Mouse (Mus musculus) naive thymus-derived CD4-positive, alpha-beta T cell, adult 2 months (primary cell): ENCODE measurements around the gene Emc10.

Experiments used
- DNase-seq: peaks from one replicate; pipeline ENCODE4 v3.0.0-alpha.2; 2011; ENCODE audit warnings: low read depth

Gene Emc10

DNA sequence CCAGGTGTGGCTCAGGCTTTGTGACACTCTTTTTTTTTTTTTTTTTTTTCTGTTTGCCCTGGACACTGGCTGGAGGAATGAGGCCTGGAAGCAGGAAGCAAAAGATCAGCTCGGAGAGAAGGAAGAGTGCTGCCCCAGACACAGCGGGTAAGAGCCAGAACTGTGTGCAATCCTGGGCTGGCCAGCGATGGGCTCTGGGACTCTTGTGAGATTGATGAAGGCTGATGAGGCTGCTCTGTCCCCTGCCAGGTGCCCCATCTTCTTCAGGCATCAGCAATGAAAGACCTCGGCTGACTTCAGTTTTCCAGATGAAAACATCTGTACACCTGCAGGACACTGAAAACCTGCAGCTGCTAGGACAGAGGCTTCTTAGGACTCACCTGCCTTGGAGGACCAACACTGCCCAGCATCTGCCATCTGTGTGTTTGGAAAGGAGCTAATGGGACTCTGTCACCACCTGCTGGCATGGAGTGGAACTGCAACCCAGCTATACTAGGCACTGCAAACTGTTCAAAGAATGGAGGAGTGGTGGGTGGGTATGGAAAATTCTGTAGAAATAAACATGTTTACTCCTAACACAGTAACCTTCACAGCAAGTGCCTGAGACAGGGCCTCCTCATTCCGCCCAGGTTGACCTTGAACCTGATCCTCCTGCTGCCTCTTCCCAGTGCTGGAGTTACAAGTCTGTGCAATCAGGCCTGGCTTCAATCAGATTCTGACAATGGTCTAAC, 11.3 kb downstream of the Emc10 start:
- DNase-seq = peak; percentile 89

DNA sequence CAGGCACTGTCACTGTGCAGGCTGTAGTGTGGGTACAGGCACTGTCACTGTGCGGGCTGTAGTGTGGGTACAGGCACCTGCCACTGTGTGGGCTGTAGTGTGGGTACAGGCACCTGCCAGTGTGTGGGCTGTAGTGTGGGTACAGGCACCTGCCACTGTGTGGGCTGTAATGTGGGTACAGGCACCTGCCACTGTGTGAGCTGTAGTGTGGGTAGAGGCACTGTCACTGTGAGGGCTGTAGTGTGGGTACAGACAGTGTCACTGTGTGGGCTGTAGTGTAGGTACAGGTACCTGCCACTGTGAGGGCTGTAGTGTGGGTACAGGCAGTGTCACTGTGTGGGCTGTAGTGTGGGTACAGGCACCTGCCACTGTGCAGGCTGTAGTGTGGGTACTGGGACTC, 12.2 kb downstream of the Emc10 start:
- no peak for DNase-seq

DNA sequence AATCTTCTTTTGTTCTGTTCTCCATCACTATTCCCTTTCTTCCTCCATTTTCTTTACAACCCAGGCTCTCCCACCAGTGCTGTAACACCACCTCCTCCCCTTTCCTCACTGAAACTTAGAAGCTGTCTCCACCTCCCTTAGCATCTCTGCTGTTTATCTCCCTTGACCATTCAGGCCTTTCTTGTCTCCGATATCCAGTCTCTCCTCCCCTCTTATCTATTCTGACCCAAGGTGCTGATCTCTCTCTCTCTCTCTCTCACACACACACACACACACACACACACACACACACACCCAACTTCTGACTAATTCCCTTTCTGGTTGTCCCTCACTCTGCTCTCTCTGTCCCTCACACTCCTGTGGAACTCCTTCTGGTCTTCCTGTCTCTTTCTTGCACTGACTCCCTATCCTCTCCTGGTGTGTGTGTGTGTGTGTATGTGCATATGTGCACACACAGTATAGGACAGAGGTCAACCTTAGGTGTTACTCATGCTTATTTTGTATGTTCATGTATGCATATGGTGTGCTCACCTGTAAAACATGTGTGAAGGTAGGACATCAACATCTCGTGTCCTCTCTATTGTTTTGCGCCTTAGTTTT, 13.4 kb downstream of the Emc10 start:
- DNase-seq = no peak

DNA sequence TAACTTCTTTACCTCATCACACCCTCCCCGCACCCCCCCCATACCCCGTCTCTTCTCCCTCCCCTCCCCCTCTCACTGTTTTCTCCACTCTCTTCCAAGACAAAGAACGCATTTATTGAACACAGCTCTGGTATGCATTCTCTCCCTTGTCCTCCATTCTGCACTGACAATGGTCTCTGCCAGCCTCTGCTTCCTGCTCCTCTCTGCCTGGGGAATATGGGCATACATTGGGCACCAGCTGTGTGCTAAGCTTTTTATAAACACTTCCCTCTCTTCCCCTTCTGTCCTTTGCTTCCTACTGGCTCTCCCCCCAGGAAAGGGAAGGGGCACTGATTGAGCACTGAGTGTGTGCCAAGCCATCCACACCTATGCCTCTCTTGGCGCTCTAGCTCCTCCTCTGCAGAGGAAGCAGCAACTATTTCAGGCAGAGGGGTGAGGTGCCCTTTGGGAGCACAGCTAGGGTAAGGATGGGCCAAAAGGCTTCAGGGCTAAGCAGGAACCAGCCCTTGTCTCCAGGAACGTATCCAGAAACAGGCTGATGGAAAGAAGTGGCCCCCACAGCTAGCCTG, 21.2 kb downstream of the Emc10 start:
- no peak for DNase-seq

DNA sequence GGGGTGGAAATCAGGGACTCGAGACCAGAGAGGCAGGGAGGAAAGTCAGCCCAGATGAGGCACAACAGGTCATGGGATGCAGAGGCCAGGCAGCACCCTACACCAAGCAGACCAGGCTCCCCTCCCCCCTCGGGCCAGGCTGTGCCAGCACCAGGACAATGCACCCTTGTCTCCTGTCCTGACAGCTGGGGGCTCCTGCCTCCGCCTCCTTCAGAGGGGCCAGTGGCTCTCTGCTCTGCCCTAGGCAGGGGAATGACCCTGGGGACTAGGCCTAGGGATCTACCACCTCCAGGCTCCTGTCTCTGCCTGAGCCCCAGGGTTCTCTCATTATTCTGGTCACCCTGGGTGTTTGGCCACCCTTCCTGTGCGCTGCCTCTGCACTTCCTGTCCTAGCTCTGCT, 21.9 kb downstream of the Emc10 start:
- no peak for DNase-seq

DNA sequence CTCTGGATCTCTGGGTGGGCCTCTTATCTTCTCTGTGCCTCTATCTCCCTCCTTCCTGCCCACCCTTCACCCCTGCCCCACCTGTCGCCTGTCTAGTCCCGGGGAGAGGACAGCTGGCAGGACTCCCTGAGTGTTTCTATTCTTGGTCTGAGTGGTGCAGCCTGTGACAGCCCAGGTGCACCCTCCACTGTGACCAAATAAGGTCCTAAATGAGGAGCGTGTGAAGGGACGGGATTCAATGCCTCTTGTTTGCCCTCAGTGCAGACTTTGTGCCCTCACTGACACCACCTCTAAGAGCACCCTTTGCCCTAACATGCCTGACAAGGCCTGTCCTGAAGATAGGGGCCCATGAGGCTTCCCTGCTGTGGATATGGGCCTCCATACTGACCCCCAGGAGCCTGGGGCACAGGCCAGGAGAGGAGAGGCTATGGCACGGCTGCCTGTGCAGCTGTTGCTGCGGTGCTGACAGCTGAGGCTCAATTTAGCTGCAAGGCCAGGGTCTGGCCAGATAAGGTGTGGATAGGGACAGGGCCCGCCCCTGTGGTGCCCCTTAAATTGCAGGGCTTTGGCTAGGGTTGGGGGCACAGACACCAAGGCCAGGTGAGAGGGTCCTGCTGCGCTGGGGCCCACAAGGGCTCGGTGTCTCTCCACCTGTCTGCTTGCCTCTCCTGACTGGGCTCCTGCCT, 23.2 kb downstream of the Emc10 start:
- DNase-seq = no peak

DNA sequence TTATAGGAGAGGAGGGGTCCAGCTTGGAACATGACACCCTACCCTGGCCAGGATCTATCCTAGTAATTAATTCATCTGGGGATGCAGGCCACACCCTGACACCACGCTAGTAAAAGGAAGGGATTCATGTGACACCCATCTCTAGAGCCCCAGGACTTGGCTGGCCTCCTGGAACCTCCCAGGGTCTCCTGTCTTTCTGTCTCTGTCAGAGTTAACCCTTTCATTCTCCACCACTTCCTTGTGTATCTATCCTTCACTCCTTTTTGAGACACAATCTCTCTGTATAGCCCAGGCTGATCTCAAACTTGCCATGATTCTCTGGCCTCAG, 23.8 kb downstream of the Emc10 start:
- DNase-seq = no peak

DNA sequence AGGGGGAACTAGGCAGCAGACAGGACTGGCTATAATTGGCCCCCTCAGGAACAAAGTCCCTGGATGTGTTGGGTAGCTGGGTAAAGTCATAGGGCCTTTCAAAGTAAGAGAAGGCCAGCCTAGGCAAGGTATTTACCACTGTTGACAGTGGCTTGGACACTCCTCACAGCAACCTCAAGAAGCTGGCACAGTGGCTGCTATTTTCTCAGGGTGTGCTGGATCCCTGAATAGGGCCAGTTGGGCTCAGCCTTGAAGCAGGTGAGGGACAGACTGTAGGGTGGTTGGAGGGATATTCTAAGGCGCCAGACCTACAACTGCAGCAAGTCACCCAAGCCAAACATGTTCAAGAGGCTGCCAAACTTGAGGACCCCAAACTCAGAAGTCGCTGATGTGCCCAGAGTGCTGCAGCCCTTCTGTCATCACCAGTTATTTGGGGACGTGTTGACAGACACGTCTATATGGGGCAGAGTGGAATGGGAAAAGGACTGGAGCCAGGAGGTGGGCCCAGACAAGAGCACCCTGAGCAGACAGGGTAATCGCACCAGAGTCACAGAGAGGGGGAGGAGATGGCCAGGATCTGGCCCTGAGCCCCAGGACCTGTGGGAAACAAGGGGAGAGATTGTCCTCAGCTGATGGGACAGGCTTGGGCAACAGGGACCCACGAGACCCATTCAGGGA, 24.3 kb downstream of the Emc10 start:
- no peak for DNase-seq

DNA sequence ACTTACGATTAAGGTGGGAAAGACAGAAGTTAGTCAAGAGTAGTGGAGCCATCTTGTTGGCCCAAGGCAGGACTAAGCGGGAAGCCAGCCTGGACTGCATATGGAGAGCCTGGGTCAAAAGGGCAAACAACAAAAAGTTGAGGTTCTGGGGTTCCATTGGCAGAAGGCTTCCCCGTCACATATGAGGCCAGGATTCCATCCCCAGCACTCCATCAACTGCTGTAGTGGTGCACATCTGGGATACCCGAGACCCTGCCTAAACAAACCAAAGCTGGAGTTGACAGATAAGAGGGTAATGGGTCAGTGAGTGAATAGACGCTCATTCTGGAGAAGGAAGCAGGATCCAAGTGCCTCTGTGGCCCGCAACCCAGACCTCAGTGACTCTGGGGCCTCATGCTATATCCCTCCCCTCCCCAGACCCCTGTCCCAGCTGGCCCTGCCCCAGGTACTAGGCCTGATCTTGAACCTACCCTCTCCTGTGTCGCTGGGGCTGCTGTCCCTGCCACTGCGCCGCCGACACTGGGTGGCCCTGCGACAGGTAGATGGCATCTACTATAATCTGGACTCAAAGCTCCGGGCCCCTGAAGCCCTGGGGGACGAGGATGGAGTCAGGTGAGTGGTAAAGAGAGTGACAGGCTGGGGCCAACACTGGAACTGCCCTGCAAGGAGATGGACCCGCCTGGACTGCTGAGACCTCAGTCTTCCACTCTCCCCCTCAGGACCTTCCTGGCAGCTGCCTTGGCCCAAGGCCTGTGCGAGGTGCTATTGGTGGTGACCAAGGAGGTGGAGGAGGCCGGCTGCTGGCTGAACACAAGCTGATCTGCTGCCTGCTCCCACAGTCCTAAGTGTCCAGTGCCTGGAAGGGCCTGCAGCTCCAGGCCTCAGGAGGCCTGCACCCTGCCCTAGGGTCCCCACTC, 25.4 kb downstream of the Emc10 start:
- no peak for DNase-seq

DNA sequence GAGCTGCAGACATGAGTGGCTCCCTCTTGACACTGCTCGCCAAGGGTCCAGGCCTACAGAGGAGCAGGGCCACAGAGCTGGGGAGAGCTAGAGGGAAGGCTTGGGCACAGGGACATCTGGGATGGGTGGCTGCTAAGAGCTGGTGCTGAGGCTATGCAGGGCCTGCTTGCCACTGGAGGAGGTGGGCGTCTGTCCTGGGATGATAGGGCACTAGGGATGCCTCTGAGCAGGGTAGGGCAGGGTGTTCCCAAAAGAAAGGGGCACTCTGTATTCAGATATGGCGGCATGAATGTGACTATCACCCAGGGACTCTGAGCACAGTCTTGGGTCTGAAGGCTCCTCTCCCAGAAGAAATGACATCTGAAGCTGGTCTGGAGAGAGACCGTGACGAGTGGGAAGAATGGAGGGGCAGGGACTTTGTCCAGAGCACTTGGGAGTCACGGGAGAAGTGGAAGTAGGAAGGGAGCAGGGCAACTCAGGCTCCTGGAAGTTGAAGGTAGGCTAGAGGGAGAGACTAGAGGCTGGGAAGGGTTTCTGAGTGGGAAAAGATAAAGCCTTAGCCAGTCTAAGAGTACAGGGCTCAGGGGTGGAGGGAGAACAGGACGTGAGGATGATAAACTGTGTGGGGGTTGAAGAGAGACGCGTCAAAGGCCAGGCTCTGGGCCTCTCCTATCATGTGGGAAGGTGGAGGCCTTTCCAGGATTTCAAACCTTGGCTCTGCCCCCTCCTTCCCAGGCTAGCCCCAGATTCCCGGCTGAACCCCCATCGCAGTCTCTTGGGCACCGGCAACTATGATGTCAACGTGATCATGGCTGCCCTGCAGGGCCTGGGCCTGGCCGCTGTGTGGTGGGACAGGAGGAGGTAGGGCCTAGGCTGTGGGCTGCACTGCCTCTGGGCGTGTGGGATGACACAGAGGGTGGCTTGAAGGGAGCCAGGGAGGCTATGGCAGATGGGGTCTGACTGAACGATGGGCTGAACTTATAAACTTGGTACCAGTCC, 26.4 kb downstream of the Emc10 start:
- DNase-seq = no peak

DNA sequence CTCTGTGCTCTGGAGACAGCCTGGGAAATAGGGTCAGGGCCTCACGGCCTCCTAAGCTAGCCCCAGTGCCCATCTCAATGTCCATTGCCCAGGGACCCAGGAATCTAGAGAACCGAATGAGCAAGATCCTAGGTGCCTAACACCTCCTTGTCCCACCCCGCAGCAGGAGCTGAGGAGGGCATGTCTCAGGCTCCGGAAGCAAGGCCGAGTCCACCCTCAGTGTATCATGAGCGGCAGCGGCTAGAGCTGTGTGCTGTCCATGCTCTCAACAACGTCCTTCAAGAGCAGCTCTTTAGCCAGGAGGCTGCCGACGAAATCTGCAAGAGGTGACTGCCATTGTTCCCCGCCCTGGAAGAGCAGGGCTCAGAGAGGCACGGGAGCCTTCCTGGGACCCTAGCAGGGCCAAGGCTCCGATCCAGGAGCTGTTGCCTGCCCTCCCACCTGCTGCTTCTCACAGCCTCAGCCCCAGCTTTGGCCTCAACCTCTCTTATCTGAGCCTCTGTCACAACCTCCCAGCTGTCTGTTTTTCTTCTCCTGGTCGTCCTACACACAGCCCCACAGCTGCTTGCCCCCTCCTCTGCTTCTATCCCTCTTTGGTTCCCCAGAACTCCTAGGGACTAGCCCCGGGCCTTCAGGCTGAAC, 27.6 kb downstream of the Emc10 start:
- no peak for DNase-seq

DNA sequence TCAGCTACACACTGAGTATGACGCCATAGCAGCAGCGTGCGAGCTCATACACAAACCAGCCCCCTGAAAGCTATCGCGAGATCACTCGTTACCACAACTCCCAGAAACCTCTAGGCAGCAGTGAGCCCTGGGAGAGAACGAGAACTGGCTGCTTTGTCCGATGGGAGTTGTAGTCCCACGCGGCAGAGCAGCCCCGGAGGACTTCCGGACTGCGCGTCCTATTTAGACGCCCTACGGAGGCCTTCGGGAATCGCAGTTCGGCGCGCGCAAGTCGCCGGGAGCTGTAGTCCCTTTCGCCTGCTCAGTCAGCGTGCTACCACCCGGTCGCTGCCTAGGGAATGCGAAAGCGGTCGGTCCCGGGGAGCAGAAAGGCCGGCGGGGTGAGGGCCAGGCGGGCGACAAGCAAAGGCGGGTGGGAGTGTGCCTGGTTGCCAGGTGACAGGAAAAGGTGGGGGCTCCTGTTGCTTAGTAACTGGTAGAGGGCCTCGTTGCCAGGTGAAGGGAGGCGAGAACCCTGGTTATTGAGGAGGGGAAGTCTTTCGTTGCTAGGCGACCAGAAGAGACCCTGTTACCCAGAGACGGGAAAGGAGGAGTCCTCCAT, 28.4 kb downstream of the Emc10 start, which contains the start of gene Josd2:
Gene Josd2 (plus strand): TSS at position 170 of the 601 bp plus-strand sequence.
- DNase-seq = peak; percentile 96

DNA sequence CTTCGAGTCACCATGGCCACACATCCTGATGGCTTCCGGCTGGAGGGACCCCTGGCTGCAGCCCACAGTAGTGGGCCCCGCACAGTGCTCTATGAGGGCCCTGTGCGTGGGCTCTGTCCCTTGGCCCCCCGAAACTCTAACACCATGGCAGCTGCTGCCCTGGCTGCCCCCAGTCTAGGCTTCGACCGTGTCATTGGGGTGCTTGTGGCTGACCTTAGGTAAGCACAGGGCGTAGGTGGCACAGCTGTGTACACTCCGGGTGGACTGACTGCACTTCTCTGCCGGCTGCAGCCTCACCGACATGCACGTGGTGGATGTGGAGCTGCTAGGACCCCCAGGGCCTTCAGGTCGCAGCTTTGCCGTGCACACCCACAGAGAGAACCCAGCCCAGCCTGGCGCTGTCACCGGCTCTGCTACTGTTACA, 29.4 kb downstream of the Emc10 start:
- no peak for DNase-seq

DNA sequence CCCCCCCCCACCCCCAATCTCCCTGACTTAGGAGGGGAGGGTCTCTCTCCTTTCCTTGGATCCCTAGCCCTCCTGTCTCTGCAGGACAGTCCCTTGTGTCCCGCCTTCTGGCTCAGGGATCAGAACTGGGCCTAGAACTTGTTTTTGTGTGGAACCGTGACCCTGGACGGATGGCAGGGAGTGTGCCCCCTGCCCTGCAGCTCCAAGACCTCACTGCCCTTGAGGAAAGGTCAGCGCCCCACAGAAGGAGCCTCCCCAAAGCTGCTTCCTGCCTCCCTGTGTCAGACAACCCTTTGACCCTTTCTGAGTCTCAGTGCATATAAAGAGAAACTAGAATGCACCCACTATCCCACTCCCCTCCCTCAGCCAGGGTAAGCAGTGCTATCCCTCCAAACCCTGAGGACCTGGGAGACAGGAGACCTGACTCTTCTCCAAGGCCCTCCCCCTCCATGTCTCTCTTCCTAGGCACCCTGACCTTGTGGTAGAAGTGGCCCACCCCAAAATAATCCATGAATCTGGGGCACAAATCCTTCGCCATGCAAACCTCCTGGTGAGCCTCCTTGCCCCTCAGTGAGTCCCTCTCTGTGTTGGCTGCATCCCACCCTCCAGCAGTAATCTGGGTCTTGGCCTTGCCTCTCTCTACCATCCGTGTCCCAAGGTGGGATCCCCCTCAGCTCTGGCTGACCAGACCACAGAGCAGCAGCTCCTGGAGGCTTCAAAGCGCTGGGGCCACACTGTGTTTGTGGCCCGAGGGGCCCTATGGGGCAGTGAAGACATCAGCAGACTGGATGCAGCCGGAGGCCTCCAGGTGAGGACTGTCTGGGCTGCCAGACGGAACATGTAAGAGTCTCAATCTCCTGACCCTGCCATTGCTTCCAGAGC, 30.1 kb downstream of the Emc10 start:
- no peak for DNase-seq

DNA sequence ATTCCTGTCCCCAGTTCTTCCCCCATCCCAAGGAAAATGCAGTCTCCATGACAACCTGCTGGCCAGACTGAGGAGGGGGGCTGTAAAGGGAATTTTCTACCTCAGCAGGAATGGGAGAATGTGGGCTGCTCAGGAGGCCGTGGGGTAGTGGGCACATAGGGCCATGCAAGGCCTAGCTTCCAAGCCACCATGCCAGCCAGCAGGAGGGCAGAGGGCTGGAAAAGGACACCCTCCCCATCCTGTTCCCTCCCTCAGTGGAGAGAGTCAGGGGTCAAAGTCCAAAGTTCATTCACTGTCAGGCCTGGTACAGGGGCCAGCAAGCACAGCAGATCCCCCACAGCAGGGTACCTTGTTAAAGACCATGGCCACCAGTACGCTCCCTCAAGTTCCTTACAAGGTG, 31.2 kb downstream of the Emc10 start, which contains the start of gene Aspdh:
Gene Aspdh (plus strand): TSS at position 281 of the 400 bp plus-strand sequence.
- no peak for DNase-seq

DNA sequence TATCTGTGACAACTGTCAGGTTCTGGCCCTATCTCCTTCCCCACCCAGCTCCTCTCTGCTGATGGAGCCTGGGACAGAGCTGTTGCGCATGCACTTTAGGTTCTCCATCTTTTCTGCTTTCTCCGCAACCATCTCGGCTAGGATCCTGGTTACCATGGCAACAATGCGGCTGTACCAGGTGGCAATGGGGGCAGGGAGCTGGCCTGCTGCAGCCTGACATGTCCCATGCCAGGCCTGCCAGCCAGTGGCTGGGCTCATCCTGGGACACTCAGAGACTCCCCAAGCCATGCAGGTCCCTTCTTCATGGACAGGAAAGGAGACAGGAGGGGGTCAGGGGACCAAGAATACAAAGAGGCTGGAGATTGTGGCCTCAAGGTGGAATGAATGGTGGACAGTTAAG, 31.8 kb downstream of the Emc10 start:
- no peak for DNase-seq

DNA sequence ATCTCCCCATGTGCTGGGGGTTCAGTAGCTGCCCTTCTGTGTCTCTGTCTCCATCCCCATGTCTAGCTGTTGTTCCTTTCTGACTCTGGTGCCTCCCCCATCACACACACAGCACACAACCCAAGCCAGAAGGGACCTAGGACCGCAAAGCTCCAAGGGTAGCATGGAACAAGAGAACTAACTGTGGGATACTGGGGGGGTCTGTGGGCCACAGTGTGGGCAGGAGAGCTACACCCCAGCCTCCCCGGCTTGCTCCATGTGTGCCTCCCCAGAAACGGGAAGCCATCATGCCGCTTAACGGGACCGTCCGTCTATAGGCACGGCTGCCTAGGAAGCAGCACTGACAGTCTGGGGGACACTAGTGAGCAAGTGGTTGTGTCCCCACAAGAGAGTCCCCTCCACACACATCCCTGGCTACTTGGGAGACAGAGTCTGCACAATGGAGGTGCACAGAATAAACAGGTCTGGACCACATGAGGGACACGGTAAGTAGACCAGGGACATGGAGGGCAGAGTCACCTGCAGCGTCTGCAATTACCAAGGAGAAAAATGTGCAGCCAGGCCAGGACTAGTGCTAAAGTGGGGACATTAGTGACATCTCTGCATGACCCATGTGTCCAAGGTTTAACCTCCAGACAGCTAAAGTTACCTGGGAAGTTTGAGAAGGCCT, 32.6 kb downstream of the Emc10 start:
- DNase-seq = no peak

DNA sequence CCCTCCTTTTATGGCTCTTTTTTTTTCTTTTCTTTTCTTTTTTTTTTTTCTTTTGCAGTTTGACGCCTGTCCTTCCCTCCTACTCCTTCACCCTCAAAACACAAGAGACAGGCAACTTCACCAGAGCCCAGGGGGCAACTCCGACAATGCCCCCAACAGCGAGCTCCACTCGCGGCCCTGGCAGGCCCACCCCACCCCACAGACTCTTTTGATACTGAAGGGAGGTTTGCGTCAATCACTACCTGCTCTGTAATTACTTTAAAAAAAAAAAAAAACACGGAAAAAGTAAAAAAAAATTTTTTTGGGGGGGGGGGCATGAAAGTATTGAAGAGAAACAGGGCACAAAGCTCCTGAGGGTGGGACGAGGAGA, 33.3 kb downstream of the Emc10 start:
- DNase-seq = no peak
